Mouse (Mus musculus) neural tube, embryonic 11.5 days (tissue): ENCODE results near the gene Angptl7. TPM values are rescaled to one million over a fixed set of nuclear protein-coding genes. Genes with fewer than 3 reads are reported as not detected.

Experiments
- ATAC-seq: fragments of 200-750 bp; cut with Nextera tagmentation; 2 replicates; pipeline ENCODE4 v1.8.0; 2017; ENCODE audit warnings: moderate number of reproducible peaks, mild to moderate bottlenecking, moderate TSS enrichment, moderate library complexity; ENCODE audit not compliant: insufficient read depth, low FRiP score, low TSS enrichment
- DNase-seq: peaks from one replicate; pipeline ENCODE4 v3.0.0-alpha.2; 2015; ENCODE audit warnings: low spot score
- H3K27ac ChIP-seq: fragments of 300-500 bp; sonication (generic); 2 replicates; pipeline ENCODE4 v1.5.1; 2014; ENCODE audit warnings: low read depth, mild to moderate bottlenecking, low read length
- H3K27me3 ChIP-seq: fragments of 300-500 bp; sonication (generic); 2 replicates; pipeline ENCODE4 v1.6.1; 2014; ENCODE audit warnings: mild to moderate bottlenecking, low read length, mixed read lengths; ENCODE audit not compliant: control insufficient read depth, insufficient read depth
- H3K36me3 ChIP-seq: fragments of 300-500 bp; sonication (generic); 2 replicates; pipeline ENCODE4 v1.6.1; 2014; ENCODE audit warnings: mild to moderate bottlenecking, low read length, moderate library complexity, mixed read lengths; ENCODE audit not compliant: control insufficient read depth, insufficient read depth
- H3K4me1 ChIP-seq: fragments of 300-500 bp; sonication (generic); 2 replicates; pipeline ENCODE4 v1.6.1; 2014; ENCODE audit warnings: low read length, mixed read lengths; ENCODE audit not compliant: control insufficient read depth, insufficient read depth
- H3K4me2 ChIP-seq: fragments of 300-500 bp; sonication (generic); 2 replicates; pipeline ENCODE4 v1.6.1; 2014; ENCODE audit warnings: low read depth, mild to moderate bottlenecking, moderate library complexity
- H3K4me3 ChIP-seq: fragments of 300-500 bp; sonication (generic); 2 replicates; pipeline ENCODE4 v1.5.1; 2014; ENCODE audit warnings: low read depth, low read length
- H3K9ac ChIP-seq: fragments of 300-500 bp; sonication (generic); 2 replicates; pipeline ENCODE4 v1.6.1; 2014; ENCODE audit warnings: mild to moderate bottlenecking, low read length
- H3K9me3 ChIP-seq: fragments of 300-500 bp; sonication (generic); 2 replicates; pipeline ENCODE4 v1.6.1; 2016; ENCODE audit warnings: low read length; ENCODE audit not compliant: control insufficient read depth
- WGBS: fragments of 180-500 bp; shearing (Covaris S2); extraction: QIAGEN DNeasy Blood & Tissue Kit; methylation state at CpG from one replicate; pipeline ENCODE4 v1.1.7; 2014; 5-methylcytosine and 5-hydroxymethylcytosine counted together
- polyA plus RNA-seq: library from polyadenylated mRNA; unstranded; fragments of >200 nt; fragmentation: Nextera tagmentation; extraction: Ambion mirVana; gene quantifications from 2 replicates; pipeline ENCODE4 v1.2.1, GENCODE M21; 2014

The Angptl7 gene
- polyA plus RNA-seq, 1 experiment from 2014 or later = 0.31 TPM

DNA sequence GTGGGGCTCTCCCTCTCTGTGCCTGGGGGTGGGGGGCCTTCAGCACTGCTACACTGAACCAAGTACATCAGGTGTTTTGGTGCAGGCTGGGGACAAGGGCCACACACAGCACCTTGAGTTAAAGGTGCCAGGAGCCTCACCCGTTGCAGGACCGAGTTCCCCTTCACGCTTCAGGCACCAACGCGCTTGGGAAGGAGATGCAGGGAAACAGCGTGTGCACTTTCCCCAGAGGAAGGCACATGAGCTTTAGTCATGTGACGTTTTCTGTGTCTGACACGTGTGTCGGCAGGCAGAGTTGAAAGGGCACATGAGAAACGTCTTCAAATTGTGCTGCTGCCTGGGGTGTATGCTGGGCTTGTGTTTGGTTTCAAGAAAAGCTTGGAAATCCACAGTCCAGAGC, 31.9 kb downstream of the Angptl7 start:
- no peak for DNase-seq
- H3K36me3 ChIP-seq = peaks cover 42% of the 10 kb centered on the region

DNA sequence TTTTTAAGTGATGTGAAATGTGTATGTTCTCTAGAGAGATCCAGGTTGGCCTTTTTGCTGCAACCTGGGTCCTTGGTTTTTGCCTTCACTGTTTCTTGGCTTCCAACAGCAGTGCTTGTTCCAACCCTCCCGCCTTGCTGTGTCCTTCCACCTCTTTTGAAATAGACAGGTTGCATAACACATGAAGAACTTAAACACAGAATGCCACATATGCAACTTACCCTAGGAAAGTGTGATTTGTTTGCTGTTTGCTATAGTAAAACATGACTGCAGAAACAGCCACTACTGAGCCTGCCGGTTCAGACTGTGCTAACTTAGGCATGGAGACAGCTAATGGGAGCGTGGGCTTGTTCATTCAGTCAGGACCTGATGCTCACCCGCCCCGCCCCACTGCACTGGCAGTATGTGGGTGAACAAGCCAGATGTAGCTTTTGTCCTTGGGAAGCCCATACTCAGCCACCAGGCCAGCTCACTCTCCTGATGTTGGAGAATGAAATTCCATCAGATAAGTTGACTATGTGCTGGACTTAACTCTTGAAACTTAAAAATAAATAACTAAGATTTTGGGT, 33.7 kb downstream of the Angptl7 start:
- Histone ChIP-seq H3K9me3 (no peaks in the 10 kb centered on the region), H3K4me2 (no peak overlapping the region), H3K36me3 (peaks cover 41% of the 10 kb centered on the region), H3K4me3 (no peak overlapping the region), H3K9ac (no peak overlapping the region), H3K27ac (no peak overlapping the region), H3K4me1 (peaks cover 5% of the 10 kb centered on the region; the same call in 1 of the 2 replicates), H3K27me3 (no peaks in the 10 kb centered on the region)
- DNase-seq = no peak
- ATAC-seq = no peak
- 96% methylated on average over 5 of the region's 5 CpGs for WGBS

More for the DNA sequence above, 31.9 kb downstream of the Angptl7 start:
- no peak overlapping the region for H3K4me3 ChIP-seq
- no peak overlapping the region for H3K9ac ChIP-seq
- no peak overlapping the region for H3K4me2 ChIP-seq
- peaks cover 7% of the 10 kb centered on the region; the same call in 1 of the 2 replicates for H3K4me1 ChIP-seq
- no peak overlapping the region for H3K27ac ChIP-seq
- no peaks in the 10 kb centered on the region for H3K27me3 ChIP-seq
- no peak for ATAC-seq
- 90% methylated on average over 10 of the region's 10 CpGs for WGBS
- no peaks in the 10 kb centered on the region for H3K9me3 ChIP-seq

DNA sequence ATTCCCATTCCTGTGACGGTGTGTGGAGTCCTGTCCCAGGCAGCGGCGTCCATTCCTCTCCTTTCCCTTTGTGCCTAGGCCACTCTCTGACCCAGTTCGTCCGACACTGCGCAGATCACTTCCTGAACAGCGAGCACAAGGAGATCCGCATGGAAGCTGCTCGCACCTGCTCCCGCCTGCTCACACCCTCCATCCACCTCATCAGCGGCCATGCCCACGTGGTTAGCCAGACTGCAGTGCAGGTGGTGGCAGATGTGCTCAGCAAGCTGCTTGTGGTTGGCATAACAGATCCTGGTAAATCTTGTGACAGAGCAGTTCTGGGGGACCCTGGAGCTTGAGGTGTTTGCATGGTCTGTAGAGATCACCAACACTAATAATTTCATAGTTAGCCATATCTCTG, 35.4 kb downstream of the Angptl7 start:
- no peak overlapping the region for H3K9ac ChIP-seq
- no peak overlapping the region for H3K4me2 ChIP-seq
- DNase-seq (no peak), ATAC-seq (no peak)
- no peaks in the 10 kb centered on the region for H3K4me1 ChIP-seq
- WGBS = 92% methylated on average over 12 of the region's 12 CpGs
- no peak overlapping the region for H3K4me3 ChIP-seq
- H3K36me3 ChIP-seq = peaks cover 39% of the 10 kb centered on the region
- H3K27me3 ChIP-seq = no peaks in the 10 kb centered on the region
- no peaks in the 10 kb centered on the region for H3K9me3 ChIP-seq
- no peak overlapping the region for H3K27ac ChIP-seq

DNA sequence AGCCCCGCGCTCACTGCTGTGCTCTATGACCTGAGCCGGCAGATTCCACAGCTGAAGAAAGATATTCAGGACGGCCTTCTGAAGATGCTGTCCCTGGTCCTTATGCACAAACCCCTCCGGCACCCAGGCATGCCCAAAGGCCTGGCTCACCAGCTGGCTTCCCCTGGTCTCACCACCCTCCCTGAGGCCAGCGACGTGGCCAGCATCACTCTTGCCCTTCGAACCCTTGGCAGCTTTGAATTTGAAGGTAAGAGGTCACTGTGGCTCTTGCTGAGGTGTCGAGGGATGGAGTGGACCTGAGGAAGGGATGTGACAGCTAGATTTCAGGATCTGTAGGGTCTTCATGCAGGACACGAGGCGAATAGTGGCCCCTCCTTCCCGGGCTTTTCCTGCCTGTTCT, 36.0 kb downstream of the Angptl7 start:
- WGBS = 92% methylated on average over 12 of the region's 12 CpGs
- Histone ChIP-seq H3K9ac (no peak overlapping the region), H3K4me2 (no peak overlapping the region), H3K9me3 (no peaks in the 10 kb centered on the region), H3K4me3 (no peak overlapping the region), H3K36me3 (peaks cover 35% of the 10 kb centered on the region), H3K27ac (no peak overlapping the region), H3K27me3 (no peaks in the 10 kb centered on the region), H3K4me1 (no peaks in the 10 kb centered on the region)
- DNase-seq (no peak), ATAC-seq (no peak)

DNA sequence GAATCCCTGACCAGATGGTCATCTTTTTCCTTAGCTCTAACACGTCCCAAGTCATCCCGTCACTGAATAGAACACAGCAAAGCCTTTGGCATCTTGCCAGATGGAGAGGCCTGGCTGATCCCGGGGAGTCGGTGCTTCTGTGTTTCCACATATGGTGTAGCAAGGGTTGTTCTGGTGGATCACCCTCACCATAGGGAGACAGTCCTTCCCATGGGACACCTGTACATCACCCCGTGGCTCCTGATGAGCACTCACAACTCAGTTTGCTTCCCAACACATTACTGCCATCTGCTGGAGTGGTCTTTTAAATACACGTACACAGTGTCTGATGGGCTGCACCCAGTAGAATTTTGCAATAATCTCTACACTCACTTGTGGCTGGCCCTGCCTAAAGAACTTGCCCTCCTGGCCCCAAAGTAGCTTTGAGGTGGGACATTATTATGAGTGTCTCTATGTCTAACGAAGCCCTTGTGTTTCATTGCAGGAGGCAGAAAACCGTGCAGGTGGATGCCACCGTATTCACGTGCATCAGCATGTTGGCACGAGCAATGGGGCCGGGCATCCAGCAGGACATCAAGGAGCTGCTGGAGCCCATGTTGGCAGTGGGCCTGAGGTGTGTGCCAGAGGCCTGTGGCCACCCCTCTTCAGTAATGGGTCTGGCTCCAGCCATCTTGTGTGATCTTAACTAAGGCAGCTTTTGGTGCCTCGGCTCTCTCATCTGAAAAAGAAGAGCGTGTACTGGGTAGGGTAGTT, 36.9 kb downstream of the Angptl7 start:
- H3K36me3 ChIP-seq = peaks cover 36% of the 10 kb centered on the region
- no peak overlapping the region for H3K4me2 ChIP-seq
- no peaks in the 10 kb centered on the region for H3K4me1 ChIP-seq
- no peaks in the 10 kb centered on the region for H3K9me3 ChIP-seq
- no peak overlapping the region for H3K4me3 ChIP-seq
- H3K27ac ChIP-seq = no peak overlapping the region
- 81% methylated on average over 14 of the region's 14 CpGs for WGBS
- ATAC-seq = no peak
- no peaks in the 10 kb centered on the region for H3K27me3 ChIP-seq
- no peak overlapping the region for H3K9ac ChIP-seq
- no peak for DNase-seq

DNA sequence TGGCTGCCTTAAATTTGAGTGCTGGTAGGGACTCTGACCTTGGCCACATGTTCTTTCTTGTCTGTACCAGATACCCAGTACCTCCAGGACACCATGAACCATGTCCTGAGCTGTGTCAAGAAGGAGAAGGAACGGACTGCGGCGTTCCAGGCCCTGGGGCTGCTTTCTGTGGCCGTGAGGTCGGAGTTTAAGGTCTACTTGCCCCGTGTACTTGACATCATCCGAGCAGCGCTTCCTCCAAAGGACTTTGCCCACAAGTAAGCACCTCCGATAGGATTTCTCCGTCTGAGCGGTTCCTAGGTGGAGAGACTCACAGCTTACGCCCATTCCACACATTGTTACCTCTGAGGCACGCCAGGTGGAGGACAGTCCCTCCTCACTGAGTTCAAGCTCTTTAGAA, 37.5 kb downstream of the Angptl7 start:
- Histone ChIP-seq H3K27me3 (no peaks in the 10 kb centered on the region), H3K4me3 (no peak overlapping the region), H3K27ac (no peak overlapping the region), H3K9ac (no peak overlapping the region), H3K4me1 (no peaks in the 10 kb centered on the region), H3K9me3 (no peaks in the 10 kb centered on the region), H3K4me2 (no peak overlapping the region), H3K36me3 (peaks cover 35% of the 10 kb centered on the region)
- ATAC-seq (no peak), DNase-seq (no peak)
- 93% methylated on average over 13 of the region's 13 CpGs for WGBS

DNA sequence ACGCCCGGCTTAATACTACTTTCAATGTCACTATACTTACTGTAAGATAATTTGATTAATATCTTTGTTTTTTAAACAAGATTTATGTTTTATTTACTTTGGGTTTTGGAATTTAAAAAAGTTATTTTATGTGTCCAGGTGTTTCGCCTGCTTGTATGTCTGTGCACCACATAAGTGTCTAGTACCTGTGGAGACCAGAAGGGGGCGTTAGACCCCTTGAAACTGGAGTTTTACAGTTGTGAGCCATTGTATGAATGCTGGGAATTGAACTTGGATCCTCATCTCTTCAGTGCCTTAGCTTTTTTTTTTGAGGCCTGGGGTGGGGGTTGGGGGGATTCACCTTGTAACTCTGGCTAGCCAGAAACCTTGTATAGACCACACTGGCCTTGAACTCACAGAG, 38.5 kb downstream of the Angptl7 start:
- no peak overlapping the region for H3K4me3 ChIP-seq
- H3K9me3 ChIP-seq = no peaks in the 10 kb centered on the region
- H3K36me3 ChIP-seq = peaks cover 39% of the 10 kb centered on the region
- no peaks in the 10 kb centered on the region for H3K4me1 ChIP-seq
- H3K27ac ChIP-seq = no peak overlapping the region
- H3K9ac ChIP-seq = no peak overlapping the region
- DNase-seq (no peak), ATAC-seq (no peak)
- WGBS = 83% methylated on average over 4 of the region's 4 CpGs
- H3K4me2 ChIP-seq = no peak overlapping the region
- H3K27me3 ChIP-seq = no peaks in the 10 kb centered on the region

DNA sequence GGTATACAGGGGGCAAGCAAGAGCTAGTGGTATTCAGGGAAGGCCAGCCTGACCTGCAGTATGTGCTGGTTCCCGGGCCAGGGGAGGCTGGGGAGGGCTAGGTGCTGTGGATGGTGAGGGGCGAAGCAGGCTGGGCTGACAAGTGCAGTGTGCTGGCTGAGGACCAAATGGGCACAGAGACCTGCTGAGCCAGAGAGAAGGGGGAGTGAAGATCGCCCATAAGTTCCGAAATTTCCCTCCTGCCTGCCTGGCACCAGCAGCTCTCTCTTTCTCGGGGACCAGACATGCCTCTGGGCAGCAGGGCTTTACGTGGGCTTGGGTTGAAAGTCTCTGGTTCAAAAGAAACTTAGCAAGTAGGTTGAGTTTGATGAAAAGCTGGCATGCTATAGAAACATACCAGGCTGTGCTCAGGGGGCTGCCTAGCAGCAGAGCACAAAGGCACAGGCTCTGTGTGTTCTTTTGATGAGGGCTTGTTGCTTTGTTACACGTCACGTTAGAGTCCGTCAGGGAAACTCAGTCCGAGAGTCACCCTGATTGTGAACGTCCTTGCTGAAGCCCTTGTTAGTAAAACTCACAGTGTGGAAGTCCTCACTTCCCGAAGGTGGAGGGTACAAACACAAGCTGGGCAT, 39.5 kb downstream of the Angptl7 start:
- H3K27me3 ChIP-seq = no peaks in the 10 kb centered on the region
- H3K4me1 ChIP-seq = no peaks in the 10 kb centered on the region
- H3K36me3 ChIP-seq = peaks cover 37% of the 10 kb centered on the region
- DNase-seq = no peak
- H3K9ac ChIP-seq = no peak overlapping the region
- H3K4me2 ChIP-seq = no peak overlapping the region
- no peak overlapping the region for H3K4me3 ChIP-seq
- H3K27ac ChIP-seq = no peak overlapping the region
- no peaks in the 10 kb centered on the region for H3K9me3 ChIP-seq
- no peak for ATAC-seq
- 64% methylated on average over 12 of the region's 12 CpGs for WGBS
